ENCODE assay signal across 25 mouse cellular contexts in the genomic region with DNA sequence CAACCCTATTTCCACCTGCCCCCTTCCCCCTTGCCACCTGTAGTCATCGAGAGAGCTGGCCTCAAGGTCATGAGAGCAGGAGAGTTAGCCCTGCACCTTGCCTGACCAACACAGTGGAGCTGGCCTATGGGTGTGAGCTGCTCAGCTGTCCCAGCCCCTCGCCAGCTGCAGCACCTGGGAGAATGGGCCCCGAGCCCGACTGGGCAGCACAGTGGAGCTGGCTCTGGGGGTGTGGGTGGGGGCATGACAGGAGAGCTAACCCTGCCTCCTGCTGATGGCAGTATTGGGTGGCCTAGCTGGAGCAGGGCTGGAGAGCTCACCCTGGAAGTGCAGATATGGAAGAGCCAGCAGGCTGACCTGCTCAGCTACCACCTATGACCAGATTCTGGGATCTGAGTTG. TPM values are rescaled to one million over a fixed set of nuclear protein-coding genes. Genes with fewer than 3 reads are reported as not detected.
DNase-seq lines count a peak whose midpoint lies in the region; ATAC-seq and TF ChIP-seq lines count a peak whose summit lies in the region.
"Had no signal": no experiment of that assay in that cellular context is flagged by ENCODE, and none has a peak within 500 bp of the region (broad histone marks: within the 10 kb centered on the region; RNA-seq: fewer than 3 reads in every experiment).

No protein-coding gene starts in this region.

- peaks cover 51% of the 10 kb centered on the region for H3K36me3 ChIP-seq in liver, embryonic 13.5 days
- peaks cover 41% of the 10 kb centered on the region for H3K36me3 ChIP-seq in liver, postnatal 0 days (replicated peaks; ENCODE audit: insufficient read depth, low read length)

- no peaks in the 10 kb centered on the region for H3K27me3 ChIP-seq in liver, embryonic 13.5 days
- H3K27me3 ChIP-seq in liver, postnatal 0 days (ENCODE audit: insufficient read depth, low read length) = no peaks in the 10 kb centered on the region
- H3K27me3 ChIP-seq: embryonic facial prominence, embryonic 13.5 days; forebrain, embryonic 12.5 days; heart, embryonic 15.5 days; hindbrain, embryonic 13.5 days; intestine, embryonic 15.5 days had no signal

- no peak overlapping the region for H3K9ac ChIP-seq in liver, embryonic 13.5 days
- H3K9ac ChIP-seq in liver, postnatal 0 days (replicated peaks) = no peak overlapping the region
- H3K9ac ChIP-seq: embryonic facial prominence, embryonic 13.5 days; forebrain, embryonic 12.5 days; heart, embryonic 15.5 days; hindbrain, embryonic 13.5 days; intestine, embryonic 15.5 days had no signal

- peak; percentile 20; the same call in 1 of the 2 replicates for ATAC-seq in liver, embryonic 13.5 days (ENCODE audit: low read depth)
- no peak for ATAC-seq in liver, postnatal 0 days
- ATAC-seq: CD4-positive, CD25-positive, alpha-beta regulatory T cell, adult 4 months; forebrain, embryonic 16.5 days; intestine, embryonic 15.5 days had no signal

- peak; percentile 80 for DNase-seq in gastrocnemius, adult 18-20 months (ENCODE audit: low spot score)
- no peak for DNase-seq in gastrocnemius, postnatal 4 days (ENCODE audit: low spot score in 2 of 2)
- no peak for DNase-seq in liver, embryonic 13.5 days
- no peak for DNase-seq in liver, postnatal 0 days
- DNase-seq in gastrocnemius, adult 8-10 months (ENCODE audit: low spot score in 2 of 2) = peak; percentile 60 to 74
- peak; percentile 44 to 50 for DNase-seq in gastrocnemius, postnatal 36 days
- no peak for DNase-seq in kidney, postnatal 10 days
- no peak for DNase-seq in cerebellum, adult 8-10 months
- DNase-seq: adrenal gland, adult 8-10 months; adrenal gland, postnatal 36 days; B cell, adult 2 months; cerebellum, adult 11 months; cerebellum, adult 9-11 months; cerebellum, postnatal 36 days; heart, adult 2 months; heart, postnatal 4 days had no signal

- 73% methylated on average over 4 of the region's 4 CpGs for WGBS in liver, embryonic 13.5 days (ENCODE audit: insufficient replicate concordance)
- 75% methylated on average over 4 of the region's 4 CpGs for WGBS in liver, postnatal 0 days (ENCODE audit: insufficient replicate concordance)

- H3K27ac ChIP-seq in liver, embryonic 13.5 days = no peak overlapping the region
- H3K27ac ChIP-seq in liver, postnatal 0 days (ENCODE audit: low read depth) = no peak overlapping the region
- H3K27ac ChIP-seq: embryonic facial prominence, embryonic 13.5 days; forebrain, embryonic 12.5 days; heart, adult 2 months; heart, embryonic 15.5 days; hindbrain, embryonic 13.5 days; intestine, embryonic 15.5 days had no signal

- H3K4me2 ChIP-seq in liver, embryonic 13.5 days = no peak overlapping the region
- no peak overlapping the region for H3K4me2 ChIP-seq in liver, postnatal 0 days (ENCODE audit: low read depth, low read length)
- H3K4me2 ChIP-seq: embryonic facial prominence, embryonic 13.5 days; forebrain, embryonic 12.5 days; heart, embryonic 11.5 days; heart, embryonic 15.5 days; hindbrain, embryonic 13.5 days; intestine, embryonic 15.5 days had no signal

- TF ChIP-seq EP300 in liver, postnatal 0 days (IDR thresholded peaks at IDR 0.05; ENCODE audit: low read depth) = no peak

- H3K4me1 ChIP-seq in liver, embryonic 13.5 days (replicated peaks) = peaks cover 11% of the 10 kb centered on the region
- H3K4me1 ChIP-seq in liver, postnatal 0 days (ENCODE audit: insufficient read depth) = peaks cover 4% of the 10 kb centered on the region; the same call in 1 of the 2 replicates
- H3K4me1 ChIP-seq: forebrain, embryonic 12.5 days; hindbrain, embryonic 13.5 days had no signal

- no peak for TF ChIP-seq CTCF in liver, postnatal 0 days (IDR thresholded peaks at IDR 0.05; ENCODE audit: low read depth)

- intact Hi-C loops in gastrocnemius, postnatal 36 days (cut with DNase I) = no loop called here

- H3K9me3 ChIP-seq in liver, embryonic 13.5 days (replicated peaks) = no peaks in the 10 kb centered on the region
- no peaks in the 10 kb centered on the region for H3K9me3 ChIP-seq in liver, postnatal 0 days (ENCODE audit: low read length)
- H3K9me3 ChIP-seq: embryonic facial prominence, embryonic 13.5 days; forebrain, embryonic 12.5 days; G1E; heart, embryonic 15.5 days; hindbrain, embryonic 13.5 days; intestine, embryonic 15.5 days had no signal

- no peak overlapping the region for H3K4me3 ChIP-seq in liver, embryonic 13.5 days (replicated peaks)
- H3K4me3 ChIP-seq in liver, postnatal 0 days (ENCODE audit: low read depth, low read length) = no peak overlapping the region
- H3K4me3 ChIP-seq: embryonic facial prominence, embryonic 13.5 days; forebrain, embryonic 12.5 days; heart, adult 2 months; heart, embryonic 15.5 days; hindbrain, embryonic 13.5 days; intestine, embryonic 15.5 days had no signal

RNA-seq across cellular contexts. Expression of a gene that starts 19.5 kb away (rescaled TPM):
- total RNA-seq in gastrocnemius, adult 18-20 months (2021) = 10 to 100 TPM; 17.4 to 20.6 TPM
- 10 to 100 TPM; 24.5 to 30.2 TPM for total RNA-seq in gastrocnemius, postnatal 4 days (2021)
- 25.3 and 29.1 TPM in 2 replicates for polyA plus RNA-seq in liver, embryonic 13.5 days (2015; fragmentation: Nextera tagmentation; extraction: Ambion mirVana)
- polyA plus RNA-seq in liver, postnatal 0 days (2015; fragmentation: Nextera tagmentation; extraction: Ambion mirVana) = 24.7 and 25.8 TPM in 2 replicates
- total RNA-seq in gastrocnemius, adult 8-10 months (2022) = 10 to 100 TPM; 14.6 to 17.3 (median 16.2) TPM
- 10 to 100 TPM; 14.8 to 17.8 TPM for total RNA-seq in gastrocnemius, postnatal 36 days (2021)

RNA-seq across cellular contexts. Expression of a gene that starts 28.4 kb away (rescaled TPM):
- total RNA-seq in gastrocnemius, adult 18-20 months (2021) = 10 to 100 TPM; 10.9 to 13.4 TPM
- 10 to 100 TPM; 63.8 to 74.0 TPM for total RNA-seq in gastrocnemius, postnatal 4 days (2021)
- polyA plus RNA-seq in liver, embryonic 13.5 days (2015; fragmentation: Nextera tagmentation; extraction: Ambion mirVana) = 10.4 and 13.3 TPM in 2 replicates
- 7.9 and 8.5 TPM in 2 replicates for polyA plus RNA-seq in liver, postnatal 0 days (2015; fragmentation: Nextera tagmentation; extraction: Ambion mirVana)
- 10 to 100 TPM in 3 of 4 experiments, 1 to 10 TPM in 1; 9.8 to 20.1 (median 14.8) TPM for total RNA-seq in gastrocnemius, adult 8-10 months (2022)
- 10 to 100 TPM; 21.1 to 23.7 TPM for total RNA-seq in gastrocnemius, postnatal 36 days (2021)

RNA-seq across cellular contexts. Expression of a gene that starts 48.8 kb away (rescaled TPM):
- total RNA-seq in gastrocnemius, adult 18-20 months (2021) = 1 to 10 TPM in 1 of 2 experiments, under 1 TPM in 1; 0.40 to 1.6 TPM
- total RNA-seq in gastrocnemius, postnatal 4 days (2021) = 10 to 100 TPM; 10.7 to 19.4 TPM
- 5.9 and 6.1 TPM in 2 replicates for polyA plus RNA-seq in liver, embryonic 13.5 days (2015; fragmentation: Nextera tagmentation; extraction: Ambion mirVana)
- polyA plus RNA-seq in liver, postnatal 0 days (2015; fragmentation: Nextera tagmentation; extraction: Ambion mirVana) = 2.1 and 2.6 TPM in 2 replicates
- under 1 TPM; 0.39 to 0.73 (median 0.55) TPM for total RNA-seq in gastrocnemius, adult 8-10 months (2022)
- total RNA-seq in gastrocnemius, postnatal 36 days (2021) = under 1 TPM in 1 of 2 experiments, not detected in 1; 0.39 TPM
- polyA plus RNA-seq: G1E had no signal

Comparison
In these comparisons a context has a peak if more than half of its experiments do, and no peak if none do; other contexts are left out.
1. DNase-seq: peak in gastrocnemius, adult 18-20 months (single experiment), gastrocnemius, adult 8-10 months (2 of 2) and gastrocnemius, postnatal 36 days (2 of 2); none in gastrocnemius, postnatal 4 days (0 of 2), liver, embryonic 13.5 days (single experiment), liver, postnatal 0 days (single experiment), kidney, postnatal 10 days (single experiment) and cerebellum, adult 8-10 months (single experiment).
2. RNA of a gene that starts 48.8 kb away (total RNA-seq): 10.7 to 19.4 TPM in gastrocnemius, postnatal 4 days; 0.40 to 1.6 TPM in gastrocnemius, adult 18-20 months, 0.39 to 0.73 TPM in gastrocnemius, adult 8-10 months and 0.39 TPM in gastrocnemius, postnatal 36 days; every median in the first group is over 4 times any median in the second.